Mouse (Mus musculus): ENCODE measurements around the gene C8g. TPM values are rescaled to one million over a fixed set of nuclear protein-coding genes. Genes with fewer than 3 reads are reported as not detected.

The C8g gene
- 6.2 TPM in 2 replicates for polyA plus RNA-seq (2015; fragmentation: Nextera tagmentation; extraction: Ambion mirVana)

GRCm38 (mm10) chr2:25501593-25502486 lies at the start of gene C8g:
Gene C8g, minus strand, starts transcription at chr2:25501719.

GRCm38 (mm10) chr2:25546811-25547491 lies 45.4 kb upstream of the C8g start, which contains the start of gene Traf2:
Gene Traf2, minus strand, starts transcription at chr2:25546940.

DNA sequence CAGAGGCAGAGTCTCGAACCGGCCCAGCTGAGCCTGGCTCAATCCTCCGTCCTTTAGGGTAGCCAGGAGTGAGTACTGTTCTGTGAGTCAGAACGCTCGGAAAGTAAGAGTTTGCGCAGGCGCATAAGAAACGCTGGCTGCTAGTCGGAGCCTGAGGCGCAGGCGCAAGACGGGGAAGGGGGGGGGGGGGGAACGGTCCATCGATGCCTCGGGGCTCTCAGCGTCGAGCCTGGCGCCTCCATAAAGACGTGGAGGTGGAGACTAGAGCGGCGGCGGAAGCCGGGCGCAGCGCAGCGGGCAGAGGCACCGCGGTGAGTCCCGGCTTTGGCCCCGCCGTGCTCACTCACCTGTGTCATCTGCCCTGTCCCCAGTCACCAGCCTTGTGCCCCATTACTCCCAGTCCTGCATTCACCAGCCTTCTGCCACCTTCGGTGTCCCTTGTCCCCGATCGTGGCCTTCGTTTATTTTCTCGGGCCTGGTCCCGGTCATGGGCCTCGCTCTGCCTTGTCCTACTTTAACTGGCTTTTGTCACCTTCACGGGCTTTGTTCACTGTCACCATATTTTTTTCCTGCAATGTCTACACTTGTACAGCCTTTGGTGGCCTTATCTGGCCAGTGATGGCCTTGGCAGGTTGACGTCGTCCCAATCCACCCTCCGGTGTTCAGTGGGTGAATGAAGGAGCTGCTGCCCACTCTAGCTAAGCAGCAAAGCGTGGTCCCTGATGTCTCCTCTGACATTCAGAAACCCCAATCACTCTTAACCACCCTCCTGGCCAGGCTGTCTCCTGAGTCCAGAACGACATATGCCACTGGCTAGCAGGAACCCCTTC lies 728 bp downstream of the C8g start, which contains the start of gene Fbxw5:
Fbxw5 (plus strand) TSS at position 175 of the 830 bp plus-strand sequence.

DNA sequence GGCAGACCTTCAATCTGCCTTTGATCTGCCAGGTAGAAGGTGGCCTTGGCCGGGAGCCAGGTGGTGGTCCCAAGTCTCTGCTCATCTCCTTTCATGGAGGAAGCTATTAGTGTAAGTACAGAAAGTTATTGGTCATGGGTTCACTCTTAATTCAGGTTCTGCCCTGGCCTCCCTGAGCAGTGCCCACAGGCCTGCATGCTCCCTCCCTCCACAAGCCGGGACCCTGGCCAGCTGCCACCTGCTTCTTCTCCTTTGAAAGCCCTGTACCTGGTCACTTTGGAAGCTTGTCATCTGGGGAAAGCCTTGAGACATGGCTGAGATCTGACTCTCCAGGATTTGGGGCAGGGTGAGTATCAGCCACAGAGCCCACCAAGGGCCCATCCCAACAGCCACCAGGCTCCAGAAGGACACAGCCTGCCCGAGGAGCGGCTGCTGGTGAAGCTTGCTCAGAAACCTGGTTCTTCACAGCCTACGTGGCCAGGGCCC lies 8.0 kb downstream of the C8g start, which contains the start of gene Lcn12:
Lcn12 (minus strand) TSS at position 436 of the 486 bp plus-strand sequence.

DNA sequence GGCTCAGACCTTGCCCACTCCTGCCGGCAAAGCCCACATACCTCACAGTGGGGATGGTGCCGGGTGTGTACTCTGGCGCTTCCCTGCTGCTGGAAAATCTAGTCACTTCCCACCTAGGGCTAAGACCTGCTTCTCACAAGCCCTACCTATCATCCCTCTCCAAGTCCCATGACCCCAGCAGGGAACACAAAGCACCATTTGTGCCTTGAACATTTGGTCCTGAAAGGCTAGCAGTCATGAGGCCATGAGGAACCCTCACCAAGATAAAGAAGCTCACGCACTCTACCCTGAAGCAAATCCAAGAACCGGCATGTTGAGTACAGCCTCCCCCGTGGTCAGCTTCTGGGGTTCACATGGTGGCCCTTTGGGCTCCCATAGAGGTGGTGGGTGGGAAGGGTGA lies 31.6 kb downstream of the C8g start, which contains the start of gene Ptgds:
Ptgds (minus strand) TSS at position 78 of the 400 bp plus-strand sequence.

DNA sequence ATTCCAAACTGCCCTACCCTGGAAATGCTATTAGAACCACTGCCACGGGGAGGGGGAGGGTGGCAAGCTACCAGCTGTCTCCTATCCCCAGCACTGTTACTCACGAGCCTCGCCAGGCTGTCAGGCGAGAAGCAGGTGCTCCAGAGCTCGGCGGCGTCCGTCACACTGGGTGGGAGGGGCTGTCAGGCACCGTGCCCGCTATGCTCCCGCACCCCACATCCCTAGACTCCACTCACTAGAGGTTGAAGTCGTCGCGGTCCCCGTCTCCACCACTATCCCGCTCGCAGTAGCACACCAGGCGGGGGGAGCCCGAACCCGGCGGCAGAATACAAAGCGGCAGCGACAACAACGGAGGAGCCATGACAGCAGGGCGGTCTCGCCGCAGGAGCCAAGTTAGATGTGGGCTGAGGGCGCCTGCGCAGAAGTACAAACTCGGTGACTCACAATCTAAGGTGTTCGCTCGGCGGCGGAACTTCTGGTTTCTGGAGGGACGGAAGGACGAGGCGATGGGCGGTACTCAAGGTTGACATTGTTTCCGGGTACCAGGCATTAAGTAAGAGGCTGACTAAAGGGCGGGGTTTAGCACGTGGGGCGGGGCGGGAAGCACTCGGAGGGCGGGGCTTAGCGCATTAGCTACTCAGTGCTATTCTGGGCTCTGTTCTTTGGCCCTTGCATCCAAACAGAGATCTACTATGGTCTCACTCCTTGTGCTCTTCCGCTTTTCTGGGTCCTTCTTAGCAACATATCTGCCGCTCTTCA lies 40.8 kb downstream of the C8g start, which contains the start of gene Paxx:
Paxx (minus strand) TSS at position 544 of the 759 bp plus-strand sequence.

GRCm38 (mm10) chr2:25456205-25456953 lies 45.1 kb downstream of the C8g start, which contains the start of gene Clic3:
Gene Clic3, plus strand, starts transcription at chr2:25456838.

Other genes starting within 250 kb of the C8g start
- gene Tmem203, start 246.3 kb downstream of the C8g start, polyA plus RNA-seq (2015; fragmentation: Nextera tagmentation; extraction: Ambion mirVana), result 23.8 and 25.9 TPM in 2 replicates
- 15.4 and 16.4 TPM in 2 replicates for gene Tprn, start 239.1 kb downstream of the C8g start, polyA plus RNA-seq (2015; fragmentation: Nextera tagmentation; extraction: Ambion mirVana)
- gene Ssna1, start 229.3 kb downstream of the C8g start, polyA plus RNA-seq (2015; fragmentation: Nextera tagmentation; extraction: Ambion mirVana), result 166 and 169 TPM in 2 replicates
- gene Anapc2, start 229.2 kb downstream of the C8g start, polyA plus RNA-seq (2015; fragmentation: Nextera tagmentation; extraction: Ambion mirVana), result 86.3 and 90.8 TPM in 2 replicates
- 0.34 TPM in 1 of 2 replicates, not detected in the other for gene Tmem210, start 213.6 kb downstream of the C8g start, polyA plus RNA-seq (2015; fragmentation: Nextera tagmentation; extraction: Ambion mirVana)
- 0.13 and 0.38 TPM in 2 replicates for gene Lrrc26, start 211.8 kb downstream of the C8g start, polyA plus RNA-seq (2015; fragmentation: Nextera tagmentation; extraction: Ambion mirVana)
- gene Grin1, start 182.5 kb downstream of the C8g start, polyA plus RNA-seq (2015; fragmentation: Nextera tagmentation; extraction: Ambion mirVana), result 89.6 and 112 TPM in 2 replicates
- gene Man1b1, start 169.4 kb downstream of the C8g start, polyA plus RNA-seq (2015; fragmentation: Nextera tagmentation; extraction: Ambion mirVana), result 46.6 and 48.4 TPM in 2 replicates
- 20.6 and 20.9 TPM in 2 replicates for gene Dpp7, start 145.4 kb downstream of the C8g start, polyA plus RNA-seq (2015; fragmentation: Nextera tagmentation; extraction: Ambion mirVana)
- 19.7 and 22.7 TPM in 2 replicates for gene Uap1l1, start 136.0 kb downstream of the C8g start, polyA plus RNA-seq (2015; fragmentation: Nextera tagmentation; extraction: Ambion mirVana)
- 16.8 and 18.2 TPM in 2 replicates for gene Sapcd2, start 129.4 kb downstream of the C8g start, polyA plus RNA-seq (2015; fragmentation: Nextera tagmentation; extraction: Ambion mirVana)
- gene Entpd2, start 105.8 kb downstream of the C8g start, polyA plus RNA-seq (2015; fragmentation: Nextera tagmentation; extraction: Ambion mirVana), result 15.6 and 17.4 TPM in 2 replicates
- gene Npdc1, start 102.4 kb downstream of the C8g start, polyA plus RNA-seq (2015; fragmentation: Nextera tagmentation; extraction: Ambion mirVana), result 405 and 457 TPM in 2 replicates
- gene Fut7, start 78.5 kb downstream of the C8g start, polyA plus RNA-seq (2015; fragmentation: Nextera tagmentation; extraction: Ambion mirVana), result 0.30 and 0.41 TPM in 2 replicates
- 11.5 and 17.0 TPM in 2 replicates for gene Abca2, start 73.0 kb downstream of the C8g start, polyA plus RNA-seq (2015; fragmentation: Nextera tagmentation; extraction: Ambion mirVana)
- 1.3 and 1.8 TPM in 2 replicates for gene Clic3, start 44.9 kb downstream of the C8g start, polyA plus RNA-seq (2015; fragmentation: Nextera tagmentation; extraction: Ambion mirVana)
- 131 and 140 TPM in 2 replicates for gene Paxx, start 40.6 kb downstream of the C8g start, polyA plus RNA-seq (2015; fragmentation: Nextera tagmentation; extraction: Ambion mirVana)
- 1,109 and 2,669 TPM in 2 replicates for gene Ptgds, start 31.7 kb downstream of the C8g start, polyA plus RNA-seq (2015; fragmentation: Nextera tagmentation; extraction: Ambion mirVana)
- not detected in 2 replicates for gene Lcn12, start 7.8 kb downstream of the C8g start, polyA plus RNA-seq (2015; fragmentation: Nextera tagmentation; extraction: Ambion mirVana)
- gene Fbxw5, start 969 bp downstream of the C8g start, polyA plus RNA-seq (2015; fragmentation: Nextera tagmentation; extraction: Ambion mirVana), result 103 and 115 TPM in 2 replicates
- 11.9 and 12.1 TPM in 2 replicates for gene Traf2, start 45.2 kb upstream of the C8g start, polyA plus RNA-seq (2015; fragmentation: Nextera tagmentation; extraction: Ambion mirVana)
- 403 and 421 TPM in 2 replicates for gene Edf1, start 56.1 kb upstream of the C8g start, polyA plus RNA-seq (2015; fragmentation: Nextera tagmentation; extraction: Ambion mirVana)
- gene Mamdc4, start 73.1 kb upstream of the C8g start, polyA plus RNA-seq (2015; fragmentation: Nextera tagmentation; extraction: Ambion mirVana), result 1.0 and 3.1 TPM in 2 replicates
- 251 and 258 TPM in 2 replicates for gene Phpt1, start 73.5 kb upstream of the C8g start, polyA plus RNA-seq (2015; fragmentation: Nextera tagmentation; extraction: Ambion mirVana)
- 20.4 and 21.5 TPM in 2 replicates for gene Ajm1, start 80.0 kb upstream of the C8g start, polyA plus RNA-seq (2015; fragmentation: Nextera tagmentation; extraction: Ambion mirVana)
- gene Rabl6, start 106.8 kb upstream of the C8g start, polyA plus RNA-seq (2015; fragmentation: Nextera tagmentation; extraction: Ambion mirVana), result 56.5 and 61.3 TPM in 2 replicates
- 0.45 and 0.50 TPM in 2 replicates for gene Ccdc183, start 116.0 kb upstream of the C8g start, polyA plus RNA-seq (2015; fragmentation: Nextera tagmentation; extraction: Ambion mirVana)
- gene Tmem141, start 120.3 kb upstream of the C8g start, polyA plus RNA-seq (2015; fragmentation: Nextera tagmentation; extraction: Ambion mirVana), result 63.4 and 65.7 TPM in 2 replicates
- 13.4 and 13.6 TPM in 2 replicates for gene Fcna, start 126.3 kb upstream of the C8g start, polyA plus RNA-seq (2015; fragmentation: Nextera tagmentation; extraction: Ambion mirVana)
- gene Lcn8, start 151.4 kb upstream of the C8g start, polyA plus RNA-seq (2015; fragmentation: Nextera tagmentation; extraction: Ambion mirVana), result not detected in 2 replicates
- not detected in 2 replicates for gene Lcn5, start 156.2 kb upstream of the C8g start, polyA plus RNA-seq (2015; fragmentation: Nextera tagmentation; extraction: Ambion mirVana)
- gene Lcn6, start 175.1 kb upstream of the C8g start, polyA plus RNA-seq (2015; fragmentation: Nextera tagmentation; extraction: Ambion mirVana), result not detected in 2 replicates
- not detected in 2 replicates for gene Lcn10, start 181.0 kb upstream of the C8g start, polyA plus RNA-seq (2015; fragmentation: Nextera tagmentation; extraction: Ambion mirVana)
- gene Obp2a, start 198.3 kb upstream of the C8g start, polyA plus RNA-seq (2015; fragmentation: Nextera tagmentation; extraction: Ambion mirVana), result not detected in 2 replicates
- gene Bmyc, start 205.0 kb upstream of the C8g start, polyA plus RNA-seq (2015; fragmentation: Nextera tagmentation; extraction: Ambion mirVana), result 259 and 263 TPM in 2 replicates
- not detected in 2 replicates for gene Obp2b, start 235.3 kb upstream of the C8g start, polyA plus RNA-seq (2015; fragmentation: Nextera tagmentation; extraction: Ambion mirVana)

Data from neural tube, postnatal 0 days (tissue).